ENCODE assay signal across 9 mouse cellular contexts in genomic region chr13:19158484-19158883, GRCm38 (mm10).
DNase-seq lines count a peak whose midpoint lies in the region; ATAC-seq and TF ChIP-seq lines count a peak whose summit lies in the region.
"Had no signal": no experiment of that assay in that cellular context is flagged by ENCODE, and none has a peak within 500 bp of the region (broad histone marks: within the 10 kb centered on the region; RNA-seq: fewer than 3 reads in every experiment).

No protein-coding gene starts in this region.

- no peaks in the 10 kb centered on the region for H3K27me3 ChIP-seq in kidney, embryonic 16.5 days (ENCODE audit: insufficient read depth, low read length)
- H3K27me3 ChIP-seq in E14TG2a.4 (ENCODE audit: insufficient read depth, low read length): no peaks in the 10 kb centered on the region
- H3K27me3 ChIP-seq: stomach, embryonic 15.5 days had no signal

- TF ChIP-seq CTCF in E14TG2a.4 (conservative IDR thresholded peaks at IDR 0.05; ENCODE audit: low read length): peak; percentile 86

- no peak for ATAC-seq in kidney, embryonic 16.5 days (ENCODE audit: low FRiP score, low TSS enrichment)

- 26% methylated on average over 4 of the region's 4 CpGs for WGBS in kidney, embryonic 16.5 days

- no peak overlapping the region for H3K4me3 ChIP-seq in kidney, embryonic 16.5 days (ENCODE audit: low read length)
- H3K4me3 ChIP-seq in E14TG2a.4 (replicated peaks; ENCODE audit: low read length): no peak overlapping the region
- H3K4me3 ChIP-seq: stomach, embryonic 15.5 days had no signal

- no peak overlapping the region for H3K4me2 ChIP-seq in kidney, embryonic 16.5 days (replicated peaks; ENCODE audit: low read depth, low read length)
- H3K4me2 ChIP-seq: stomach, embryonic 15.5 days had no signal

- peak; percentile 64 for DNase-seq in kidney, adult 9 months
- DNase-seq in adipocyte (ENCODE audit: low spot score): peak; percentile 56
- peak; percentile 40 for DNase-seq in embryo, embryonic 9.5 days (ENCODE audit: extremely low spot score)
- peak; percentile 50 to 56 for DNase-seq in kidney, postnatal 4 days
- peak; percentile 72 for DNase-seq in lung, postnatal 36 days
- no peak for DNase-seq in yolk sac, embryonic 10.5 days (ENCODE audit: low spot score)

- H3K36me3 ChIP-seq in kidney, embryonic 16.5 days (ENCODE audit: insufficient read depth, low read length): no peaks in the 10 kb centered on the region
- H3K36me3 ChIP-seq in E14TG2a.4 (ENCODE audit: insufficient read depth, low read length): no peaks in the 10 kb centered on the region
- H3K36me3 ChIP-seq: stomach, embryonic 15.5 days had no signal

- no peak overlapping the region for H3K9ac ChIP-seq in kidney, embryonic 16.5 days (replicated peaks; ENCODE audit: low read length)
- H3K9ac ChIP-seq: stomach, embryonic 15.5 days had no signal

- no peaks in the 10 kb centered on the region for H3K9me3 ChIP-seq in kidney, embryonic 16.5 days (ENCODE audit: low read length)
- no peaks in the 10 kb centered on the region for H3K9me3 ChIP-seq in E14TG2a.4 (ENCODE audit: low read length)
- H3K9me3 ChIP-seq: stomach, embryonic 15.5 days had no signal

- no peak overlapping the region for H3K27ac ChIP-seq in kidney, embryonic 16.5 days (ENCODE audit: low read length)
- H3K27ac ChIP-seq: stomach, embryonic 15.5 days had no signal

- no peaks in the 10 kb centered on the region for H3K4me1 ChIP-seq in kidney, embryonic 16.5 days (ENCODE audit: insufficient read depth, low read length)
- no peaks in the 10 kb centered on the region for H3K4me1 ChIP-seq in E14TG2a.4 (replicated peaks; ENCODE audit: low read depth, low read length)
- H3K4me1 ChIP-seq: stomach, embryonic 15.5 days had no signal
